Mouse (Mus musculus) midbrain, embryonic 15.5 days (tissue): Measurements from ENCODE around the gene Sim1. TPM values are rescaled to one million over a fixed set of nuclear protein-coding genes. Genes with fewer than 3 reads are reported as not detected.

Experiments used
- ATAC-seq: fragments of 200-750 bp; cut with Nextera tagmentation; replicated peaks from 2 replicates; pipeline ENCODE4 v1.8.0; 2017; ENCODE audit warnings: moderate TSS enrichment
- H3K27ac ChIP-seq: fragments of 300-500 bp; sonication (generic); 2 replicates; pipeline ENCODE4 v1.5.1; 2015; ENCODE audit warnings: mild to moderate bottlenecking, inconsistent platforms
- H3K27me3 ChIP-seq: fragments of 300-500 bp; sonication (generic); replicated peaks from 2 replicates; pipeline ENCODE4 v1.6.1; 2015; ENCODE audit warnings: inconsistent platforms
- H3K36me3 ChIP-seq: fragments of 300-500 bp; sonication (generic); replicated peaks from 2 replicates; pipeline ENCODE4 v1.6.1; 2015; ENCODE audit warnings: inconsistent platforms
- H3K4me1 ChIP-seq: fragments of 300-500 bp; sonication (generic); 2 replicates; pipeline ENCODE4 v1.6.1; 2015; ENCODE audit warnings: inconsistent platforms
- H3K4me2 ChIP-seq: fragments of 300-500 bp; sonication (generic); 2 replicates; pipeline ENCODE4 v1.6.1; 2015; ENCODE audit warnings: inconsistent platforms, mild to moderate bottlenecking, moderate library complexity
- H3K4me3 ChIP-seq: fragments of 300-500 bp; sonication (generic); 2 replicates; pipeline ENCODE4 v1.5.1; 2015; ENCODE audit warnings: mild to moderate bottlenecking, inconsistent platforms
- H3K9ac ChIP-seq: fragments of 300-500 bp; sonication (generic); 2 replicates; pipeline ENCODE4 v1.6.1; 2015; ENCODE audit warnings: mild to moderate bottlenecking, inconsistent platforms
- H3K9me3 ChIP-seq: fragments of 300-500 bp; sonication (generic); 2 replicates; pipeline ENCODE4 v1.6.1; 2016; ENCODE audit warnings: inconsistent platforms
- WGBS: fragments of 180-500 bp; shearing (Covaris S2); methylation state at CpG from one replicate; pipeline ENCODE4 v1.1.7; 2015; ENCODE audit warnings: mixed read lengths; 5-methylcytosine and 5-hydroxymethylcytosine counted together
- polyA plus RNA-seq: library from polyadenylated mRNA; unstranded; fragments of >200 nt; fragmentation: Nextera tagmentation; extraction: Ambion mirVana; gene quantifications from 2 replicates; pipeline ENCODE4 v1.2.1, GENCODE M21; 2015

Gene Sim1
- 2.1 and 3.8 TPM in 2 replicates for polyA plus RNA-seq

GRCm38 (mm10) chr10:50894170-50894991, at the start of gene Sim1:
Gene Sim1, plus strand, starts transcription at chr10:50894754.
- peak; percentile 96 for ATAC-seq
- Histone ChIP-seq H3K9ac (peak within 1 kb of the TSS; percentile 21), H3K4me2 (peak within 1 kb of the TSS; percentile 82), H3K36me3 (no peaks in the 10 kb centered on the region), H3K9me3 (no peaks in the 10 kb centered on the region), H3K4me1 (peaks cover 15% of the 10 kb centered on the region), H3K27ac (no peak within 1 kb of the TSS), H3K4me3 (peak within 1 kb of the TSS; percentile 47), H3K27me3 (peaks cover 81% of the 10 kb centered on the region)
- WGBS: under 1% methylated on average over 62 of the region's 62 CpGs

DNA sequence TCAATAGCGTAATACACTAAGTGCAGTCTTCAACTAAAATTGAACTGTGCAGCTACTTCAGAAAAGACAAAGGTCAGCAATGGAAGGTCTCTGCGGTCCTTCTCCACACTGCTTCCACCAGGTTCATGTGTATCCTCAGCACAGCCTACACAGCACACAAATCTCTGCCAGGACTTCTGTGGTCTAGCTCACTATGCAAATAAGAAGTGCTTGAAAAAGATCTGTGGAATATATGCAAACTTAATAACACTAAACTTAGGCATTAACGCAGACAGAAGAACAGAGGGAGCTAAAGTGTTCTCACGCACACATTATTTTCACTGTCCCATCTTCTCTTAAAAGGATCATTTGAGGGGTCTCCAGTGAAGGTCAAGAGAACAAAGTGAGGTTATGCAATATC, 26.4 kb upstream of the Sim1 start:
- ATAC-seq: no peak
- H3K36me3 ChIP-seq: no peaks in the 10 kb centered on the region
- H3K4me2 ChIP-seq: no peak overlapping the region
- no peaks in the 10 kb centered on the region for H3K4me1 ChIP-seq
- H3K27me3 ChIP-seq: no peaks in the 10 kb centered on the region
- 88% methylated on average over 4 of the region's 4 CpGs for WGBS
- H3K9ac ChIP-seq: no peak overlapping the region
- H3K4me3 ChIP-seq: no peak overlapping the region
- H3K9me3 ChIP-seq: no peaks in the 10 kb centered on the region
- H3K27ac ChIP-seq: no peak overlapping the region

DNA sequence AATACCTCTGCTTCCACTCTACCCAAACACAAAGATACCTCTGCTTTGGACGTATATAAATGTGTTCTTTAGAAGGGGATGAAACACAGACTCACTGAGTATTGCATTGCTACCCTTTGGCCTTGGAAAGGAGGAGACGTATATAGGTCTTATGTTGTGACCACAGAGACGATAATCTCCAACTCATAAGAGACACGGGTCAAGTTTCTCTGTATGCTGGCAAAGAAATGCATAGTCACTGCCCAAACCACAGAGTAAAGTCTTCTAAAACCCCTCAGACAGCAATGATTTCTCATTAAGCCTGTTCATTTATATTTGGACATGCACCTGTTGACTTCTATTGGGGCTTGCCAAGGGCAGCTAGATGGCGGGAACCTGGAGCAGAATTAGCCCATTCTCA, 17.6 kb upstream of the Sim1 start:
- Histone ChIP-seq H3K4me2 (no peak overlapping the region), H3K9ac (no peak overlapping the region), H3K27me3 (no peaks in the 10 kb centered on the region), H3K4me1 (no peaks in the 10 kb centered on the region), H3K27ac (no peak overlapping the region), H3K36me3 (no peaks in the 10 kb centered on the region), H3K4me3 (no peak overlapping the region), H3K9me3 (no peaks in the 10 kb centered on the region)
- WGBS: 87% methylated on average over 5 of the region's 5 CpGs
- no peak for ATAC-seq

DNA sequence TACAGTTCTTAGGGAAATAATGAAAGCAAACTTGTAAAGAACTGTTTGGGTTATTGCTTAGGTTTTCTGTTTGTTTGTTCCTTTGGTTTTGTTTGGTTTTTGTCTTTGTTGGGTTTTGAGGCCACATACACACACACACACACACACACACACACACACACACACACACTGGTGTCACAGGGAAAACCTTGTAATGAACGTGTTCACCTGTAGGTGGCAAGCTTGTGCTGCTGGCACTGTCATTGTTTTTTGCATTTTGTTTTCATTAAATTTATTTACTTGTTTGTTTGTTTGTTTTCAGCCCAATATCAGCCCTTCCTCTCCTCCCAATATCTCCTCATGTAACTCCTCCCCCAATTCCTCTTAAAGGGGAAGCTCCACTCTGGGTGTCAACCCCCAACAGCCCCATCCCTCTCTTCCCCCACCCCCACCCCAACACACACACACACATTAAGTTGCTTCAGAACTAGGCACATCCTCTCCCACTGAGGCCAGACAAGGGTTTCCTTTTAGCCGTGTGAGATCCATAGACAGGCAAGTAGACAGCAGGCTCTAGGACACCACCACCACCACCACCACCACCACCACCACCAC, 13.0 kb upstream of the Sim1 start:
- H3K9me3 ChIP-seq: no peaks in the 10 kb centered on the region
- no peaks in the 10 kb centered on the region for H3K36me3 ChIP-seq
- H3K4me1 ChIP-seq: no peaks in the 10 kb centered on the region
- ATAC-seq: 0 out of 2 replicates have a peak, but pooled peaks have one; percentile 30
- H3K27ac ChIP-seq: no peak overlapping the region
- H3K27me3 ChIP-seq: 0 out of 2 replicates have a peak, but pooled peaks cover 3% of the 10 kb centered on the region
- H3K4me2 ChIP-seq: no peak overlapping the region
- no peak overlapping the region for H3K4me3 ChIP-seq
- H3K9ac ChIP-seq: no peak overlapping the region
- 22% methylated on average over 2 of the region's 2 CpGs for WGBS

- H3K9me3 ChIP-seq: no peaks in the 10 kb centered on the region
- 69% methylated on average over 2 of the region's 2 CpGs for WGBS
- 0 out of 2 replicates have a peak, but pooled peaks cover 3% of the 10 kb centered on the region for H3K27me3 ChIP-seq
- H3K9ac ChIP-seq: no peak overlapping the region
- no peak overlapping the region for H3K27ac ChIP-seq
- no peak overlapping the region for H3K4me2 ChIP-seq
- no peaks in the 10 kb centered on the region for H3K4me1 ChIP-seq
- no peak for ATAC-seq
- no peaks in the 10 kb centered on the region for H3K36me3 ChIP-seq
- H3K4me3 ChIP-seq: no peak overlapping the region
These were observed 12.2 kb upstream of the Sim1 start for GRCm38 (mm10) chr10:50882366-50882765.

DNA sequence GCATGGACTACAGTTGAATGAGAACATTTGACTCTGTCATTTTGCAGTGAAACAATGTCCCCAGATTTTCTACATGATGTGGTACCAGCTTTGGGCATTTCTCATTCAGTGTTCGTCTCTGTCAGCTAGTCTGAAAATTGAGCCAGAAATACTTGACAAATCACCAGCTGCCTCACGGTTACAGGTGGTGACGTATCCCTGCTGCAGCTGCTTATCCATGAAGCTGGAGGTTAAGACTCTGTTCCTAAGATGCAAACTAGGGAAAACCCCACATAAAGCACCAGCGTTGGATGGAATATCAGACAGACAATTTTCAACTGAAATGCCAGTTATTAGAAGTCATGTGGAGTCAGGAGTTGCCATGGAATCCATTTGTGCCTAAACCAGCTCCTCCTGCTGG, 8.2 kb upstream of the Sim1 start:
- peaks cover 34% of the 10 kb centered on the region for H3K27me3 ChIP-seq
- no peak overlapping the region for H3K4me2 ChIP-seq
- H3K27ac ChIP-seq: no peak overlapping the region
- no peaks in the 10 kb centered on the region for H3K4me1 ChIP-seq
- 56% methylated on average over 4 of the region's 4 CpGs for WGBS
- no peak for ATAC-seq
- no peak overlapping the region for H3K4me3 ChIP-seq
- no peaks in the 10 kb centered on the region for H3K9me3 ChIP-seq
- H3K36me3 ChIP-seq: no peaks in the 10 kb centered on the region
- no peak overlapping the region for H3K9ac ChIP-seq

DNA sequence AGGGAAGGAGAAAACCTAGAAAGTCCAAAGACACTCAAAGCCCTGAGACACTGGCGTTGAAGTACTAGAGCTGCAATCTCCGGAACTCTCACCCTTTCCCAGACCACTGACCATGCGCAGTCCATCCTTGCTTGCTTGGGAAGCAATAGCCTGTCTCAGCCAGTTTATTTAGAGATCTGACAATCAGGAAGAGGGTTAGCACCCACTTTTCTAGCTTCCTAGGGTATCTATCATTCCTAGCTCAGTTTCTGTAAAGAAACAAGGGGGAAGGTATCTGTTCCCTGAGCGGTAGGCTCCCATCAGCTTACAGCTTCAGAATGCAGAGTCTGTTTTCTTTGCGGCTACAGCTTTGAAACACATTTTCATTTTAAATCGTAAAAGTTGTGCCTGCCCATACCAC, 3.9 kb upstream of the Sim1 start:
- Histone ChIP-seq H3K9me3 (no peaks in the 10 kb centered on the region), H3K27me3 (peaks cover 69% of the 10 kb centered on the region), H3K4me2 (no peak overlapping the region), H3K4me3 (no peak overlapping the region), H3K36me3 (no peaks in the 10 kb centered on the region), H3K4me1 (peaks cover 15% of the 10 kb centered on the region), H3K9ac (no peak overlapping the region), H3K27ac (no peak overlapping the region)
- no peak for ATAC-seq
- WGBS: 13% methylated on average over 6 of the region's 6 CpGs

DNA sequence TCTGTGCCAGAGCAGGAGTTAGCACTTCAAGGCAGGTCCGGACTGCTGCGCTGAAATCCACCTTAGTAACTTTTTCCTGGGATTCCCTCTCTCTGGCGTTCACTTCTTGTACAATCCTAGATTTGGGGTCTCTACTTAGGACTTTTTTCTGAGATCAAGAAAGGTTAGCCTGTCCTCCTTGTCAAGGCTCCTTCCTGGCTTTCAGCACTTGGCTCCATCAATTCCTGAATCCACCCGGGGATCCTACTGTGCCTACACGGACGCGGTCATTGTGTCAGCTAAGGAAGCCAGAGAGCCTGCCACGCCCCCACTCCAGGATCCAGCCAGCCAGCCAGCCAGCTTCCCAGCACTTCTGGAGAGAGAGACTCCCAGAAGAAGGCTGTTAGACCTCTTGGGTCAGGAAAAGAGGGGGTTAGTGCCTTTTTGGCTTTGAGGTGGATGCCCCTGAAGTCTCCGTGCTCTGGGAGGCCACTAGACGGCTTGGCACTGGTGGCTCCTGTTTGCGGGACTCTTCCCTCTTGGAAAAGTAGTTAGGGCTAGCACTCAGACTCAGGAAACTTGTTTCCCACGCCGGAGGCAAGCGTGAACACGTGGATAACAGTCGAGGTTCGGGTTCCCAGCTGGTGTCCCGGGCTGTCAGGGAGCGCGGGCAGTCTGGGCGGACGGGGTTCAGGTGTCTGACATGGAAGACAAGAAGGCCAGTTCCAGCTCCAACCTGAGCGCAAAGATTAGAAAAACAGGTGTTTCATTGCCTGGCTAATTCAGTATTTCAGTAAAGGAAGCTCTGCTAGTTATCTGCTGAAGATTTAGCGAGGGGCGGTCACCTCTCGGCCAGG, 2.5 kb upstream of the Sim1 start:
- H3K27ac ChIP-seq: no peak overlapping the region
- H3K27me3 ChIP-seq: peaks cover 77% of the 10 kb centered on the region
- under 1% methylated on average over 26 of the region's 26 CpGs for WGBS
- ATAC-seq: no peak
- H3K4me1 ChIP-seq: peaks cover 15% of the 10 kb centered on the region
- no peak overlapping the region for H3K4me3 ChIP-seq
- no peak overlapping the region for H3K9ac ChIP-seq
- no peak overlapping the region for H3K4me2 ChIP-seq
- no peaks in the 10 kb centered on the region for H3K9me3 ChIP-seq
- no peaks in the 10 kb centered on the region for H3K36me3 ChIP-seq

- Histone ChIP-seq H3K4me1 (peaks cover 15% of the 10 kb centered on the region), H3K27ac (no peak overlapping the region), H3K4me2 (no peak overlapping the region), H3K27me3 (peaks cover 83% of the 10 kb centered on the region), H3K4me3 (no peak overlapping the region), H3K9ac (no peak overlapping the region), H3K36me3 (no peaks in the 10 kb centered on the region), H3K9me3 (no peaks in the 10 kb centered on the region)
- ATAC-seq: no peak
- WGBS: 3% methylated on average over 15 of the region's 15 CpGs
These were observed 1.7 kb upstream of the Sim1 start for GRCm38 (mm10) chr10:50892751-50893320.

GRCm38 (mm10) chr10:50893546-50893945, 1.0 kb upstream of the Sim1 start:
- Histone ChIP-seq H3K9ac (no peak overlapping the region), H3K27ac (no peak overlapping the region), H3K4me1 (peaks cover 15% of the 10 kb centered on the region), H3K4me3 (peak overlapping the region; percentile 47), H3K4me2 (no peak overlapping the region; the same call in 1 of the 2 replicates), H3K36me3 (no peaks in the 10 kb centered on the region), H3K27me3 (peaks cover 85% of the 10 kb centered on the region), H3K9me3 (no peaks in the 10 kb centered on the region)
- 1% methylated on average over 10 of the region's 10 CpGs for WGBS
- ATAC-seq: no peak

GRCm38 (mm10) chr10:50895091-50895790, 687 bp downstream of the Sim1 start:
- Histone ChIP-seq H3K27ac (no peak overlapping the region), H3K4me1 (peaks cover 15% of the 10 kb centered on the region), H3K4me3 (peak overlapping the region; percentile 47), H3K9me3 (no peaks in the 10 kb centered on the region), H3K27me3 (peaks cover 76% of the 10 kb centered on the region), H3K4me2 (peak overlapping the region; percentile 82), H3K9ac (no peak overlapping the region), H3K36me3 (no peaks in the 10 kb centered on the region)
- WGBS: under 1% methylated on average over 44 of the region's 44 CpGs
- ATAC-seq: no peak; the same call in 1 of the 2 replicates
